Mouse (Mus musculus) neural tube, embryonic 14.5 days (tissue): ENCODE results near the gene Clec3a. TPM values are rescaled to one million over a fixed set of nuclear protein-coding genes. Genes with fewer than 3 reads are reported as not detected.

Experiments
- ATAC-seq: fragments of 200-750 bp; cut with Nextera tagmentation; 2 replicates; pipeline ENCODE4 v1.8.0; 2017; ENCODE audit warnings: low read depth, mild to moderate bottlenecking, moderate TSS enrichment, moderate library complexity
- H3K27ac ChIP-seq: fragments of 300-500 bp; sonication (generic); 2 replicates; pipeline ENCODE4 v1.5.1; 2014; ENCODE audit warnings: low read depth, mild to moderate bottlenecking, control low read depth, low read length, moderate library complexity, mixed read lengths
- H3K27me3 ChIP-seq: fragments of 300-500 bp; sonication (generic); 2 replicates; pipeline ENCODE4 v1.6.1; 2014; ENCODE audit warnings: low read length; ENCODE audit not compliant: control insufficient read depth, insufficient read depth
- H3K36me3 ChIP-seq: fragments of 300-500 bp; sonication (generic); 2 replicates; pipeline ENCODE4 v1.6.1; 2014; ENCODE audit warnings: low read length, mixed read lengths; ENCODE audit not compliant: control insufficient read depth, insufficient read depth
- H3K4me1 ChIP-seq: fragments of 300-500 bp; sonication (generic); 2 replicates; pipeline ENCODE4 v1.6.1; 2014; ENCODE audit warnings: low read length; ENCODE audit not compliant: control insufficient read depth, insufficient read depth
- H3K4me2 ChIP-seq: fragments of 300-500 bp; sonication (generic); 2 replicates; pipeline ENCODE4 v1.6.1; 2014; ENCODE audit warnings: mild to moderate bottlenecking, low read depth, low read length, control low read depth
- H3K4me3 ChIP-seq: fragments of 300-500 bp; sonication (generic); 2 replicates; pipeline ENCODE4 v1.5.1; 2014; ENCODE audit warnings: low read depth, low read length, control low read depth, mixed read lengths
- H3K9ac ChIP-seq: fragments of 300-500 bp; sonication (generic); replicated peaks from 2 replicates; pipeline ENCODE4 v1.6.1; 2014; ENCODE audit warnings: low read depth, mild to moderate bottlenecking, control low read depth, low read length, mixed read lengths
- H3K9me3 ChIP-seq: fragments of 300-500 bp; sonication (generic); 2 replicates; pipeline ENCODE4 v1.6.1; 2016; ENCODE audit warnings: low read length; ENCODE audit not compliant: control insufficient read depth
- WGBS: fragments of 180-500 bp; shearing (Covaris S2); extraction: QIAGEN DNeasy Blood & Tissue Kit; methylation state at CpG from one replicate; pipeline ENCODE4 v1.1.7; 2014; 5-methylcytosine and 5-hydroxymethylcytosine counted together
- polyA plus RNA-seq: library from polyadenylated mRNA; unstranded; fragments of >200 nt; fragmentation: Nextera tagmentation; extraction: Ambion mirVana; gene quantifications from 2 replicates; pipeline ENCODE4 v1.2.1, GENCODE M21; 2014

Gene Clec3a
- polyA plus RNA-seq, 1 experiment from 2014 or later = not detected

GRCm38 (mm10) chr8:114411421-114411820, 6.5 kb upstream of the Clec3a start:
- H3K36me3 ChIP-seq = no peaks in the 10 kb centered on the region
- WGBS = 87% methylated on average over 3 of the region's 3 CpGs

DNA sequence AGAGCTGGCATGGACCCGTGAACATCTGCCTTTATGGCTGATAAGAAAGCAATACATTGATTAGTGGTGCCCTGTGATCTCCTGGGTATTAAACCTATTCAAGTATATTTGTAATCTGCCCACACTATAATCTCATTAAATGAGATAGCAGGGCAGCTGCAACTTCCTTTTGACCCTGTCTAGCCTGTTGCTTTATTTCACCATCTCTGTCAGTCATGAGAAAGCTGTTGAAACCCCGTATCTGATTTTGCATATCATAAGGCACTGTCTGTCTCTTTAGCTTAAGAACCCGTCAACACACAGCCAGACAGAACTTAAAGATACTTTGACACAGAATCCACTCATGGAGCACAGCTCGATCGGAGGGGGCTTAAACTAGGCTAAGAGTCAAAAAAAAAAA, 600 bp downstream of the Clec3a start:
- no peak overlapping the region for H3K9ac ChIP-seq
- no peaks in the 10 kb centered on the region for H3K9me3 ChIP-seq
- H3K36me3 ChIP-seq = no peaks in the 10 kb centered on the region
- no peak overlapping the region for H3K4me3 ChIP-seq
- no peaks in the 10 kb centered on the region for H3K4me1 ChIP-seq
- H3K4me2 ChIP-seq = no peak overlapping the region
- 90% methylated on average over 5 of the region's 5 CpGs for WGBS
- no peaks in the 10 kb centered on the region for H3K27me3 ChIP-seq
- no peak overlapping the region for H3K27ac ChIP-seq
- no peak for ATAC-seq

More at GRCm38 (mm10) chr8:114411421-114411820, 6.5 kb upstream of the Clec3a start:
- Histone ChIP-seq H3K27me3 (no peaks in the 10 kb centered on the region), H3K4me3 (no peak overlapping the region), H3K4me2 (no peak overlapping the region), H3K27ac (no peak overlapping the region), H3K4me1 (no peaks in the 10 kb centered on the region), H3K9ac (no peak overlapping the region), H3K9me3 (no peaks in the 10 kb centered on the region)
- ATAC-seq = no peak

DNA sequence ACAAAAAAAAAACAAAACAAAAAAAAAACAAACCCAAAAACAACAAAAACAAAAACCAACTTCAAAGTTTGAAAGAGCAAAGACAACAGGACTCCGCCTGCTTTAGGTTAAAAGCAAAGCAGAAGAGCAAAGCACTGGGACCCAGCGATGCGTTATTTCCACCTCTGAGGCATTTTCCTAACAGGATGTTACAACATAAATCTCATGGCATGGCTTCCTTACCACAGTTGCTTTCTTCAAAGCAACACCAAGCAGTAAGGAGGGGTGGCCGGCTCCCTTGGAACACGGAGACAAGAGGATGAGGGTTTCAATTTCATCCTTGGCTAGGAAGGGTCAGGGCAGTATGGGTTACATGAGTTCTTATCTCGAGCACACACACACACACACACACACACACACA, 1.0 kb downstream of the Clec3a start:
- WGBS = 71% methylated on average over 6 of the region's 6 CpGs
- Histone ChIP-seq H3K27me3 (no peaks in the 10 kb centered on the region), H3K4me1 (no peaks in the 10 kb centered on the region), H3K9me3 (no peaks in the 10 kb centered on the region), H3K36me3 (no peaks in the 10 kb centered on the region), H3K27ac (no peak overlapping the region), H3K4me2 (no peak overlapping the region), H3K4me3 (no peak overlapping the region), H3K9ac (no peak overlapping the region)
- no peak for ATAC-seq

- Histone ChIP-seq H3K36me3 (no peaks in the 10 kb centered on the region), H3K4me1 (no peaks in the 10 kb centered on the region), H3K27me3 (no peaks in the 10 kb centered on the region), H3K4me3 (no peak overlapping the region), H3K27ac (no peak overlapping the region), H3K4me2 (no peak overlapping the region), H3K9me3 (no peaks in the 10 kb centered on the region), H3K9ac (no peak overlapping the region)
- ATAC-seq = no peak
- WGBS = 79% methylated on average over 4 of the region's 4 CpGs
These were observed 3.7 kb downstream of the Clec3a start for GRCm38 (mm10) chr8:114421544-114421943.

DNA sequence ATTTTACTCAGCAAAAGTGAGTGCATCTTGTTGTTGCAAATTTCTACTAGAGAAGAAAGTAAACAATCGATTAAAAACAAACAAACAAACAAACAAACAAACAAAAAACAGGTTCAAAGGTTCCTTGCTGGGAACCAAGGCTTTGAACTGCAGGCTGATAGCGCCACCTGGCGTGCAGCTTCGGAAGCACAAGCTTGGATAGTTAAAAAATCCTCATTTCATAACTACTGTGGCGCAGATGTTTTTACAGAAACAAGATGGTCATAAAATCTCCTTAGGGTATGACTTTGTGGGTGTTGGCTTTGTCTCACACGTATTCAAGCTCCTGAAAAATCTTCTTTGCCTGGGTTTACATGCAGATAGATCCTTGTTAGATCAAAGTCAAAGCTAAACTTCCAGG, 20.4 kb downstream of the Clec3a start:
- H3K4me1 ChIP-seq = peaks cover 10% of the 10 kb centered on the region
- no peaks in the 10 kb centered on the region for H3K36me3 ChIP-seq
- H3K27ac ChIP-seq = no peak overlapping the region
- no peak overlapping the region for H3K4me3 ChIP-seq
- ATAC-seq = no peak
- no peaks in the 10 kb centered on the region for H3K9me3 ChIP-seq
- H3K27me3 ChIP-seq = no peaks in the 10 kb centered on the region
- H3K4me2 ChIP-seq = no peak overlapping the region
- no peak overlapping the region for H3K9ac ChIP-seq
- 7% methylated on average over 6 of the region's 6 CpGs for WGBS

- peak; percentile 99 for ATAC-seq
- Histone ChIP-seq H3K4me2 (peak within 1 kb of the TSS; percentile 66), H3K36me3 (no peaks in the 10 kb centered on the region), H3K27ac (peak within 1 kb of the TSS; percentile 58), H3K9ac (peak within 1 kb of the TSS; percentile 51), H3K27me3 (no peaks in the 10 kb centered on the region), H3K9me3 (no peaks in the 10 kb centered on the region), H3K4me3 (peak within 1 kb of the TSS; percentile 53), H3K4me1 (peaks cover 10% of the 10 kb centered on the region)
- under 1% methylated on average over 53 of the region's 54 CpGs for WGBS
These were observed 21.7 kb downstream of the Clec3a start, which contains the start of gene Wwox for GRCm38 (mm10) chr8:114439334-114440204. Wwox (plus strand) TSS chr8:114439655.

GRCm38 (mm10) chr8:114440205-114440589, 22.3 kb downstream of the Clec3a start:
- Histone ChIP-seq H3K36me3 (no peaks in the 10 kb centered on the region), H3K27me3 (no peaks in the 10 kb centered on the region), H3K4me2 (peak overlapping the region; percentile 66), H3K9ac (peak overlapping the region; percentile 51), H3K9me3 (no peaks in the 10 kb centered on the region), H3K4me1 (peaks cover 10% of the 10 kb centered on the region), H3K4me3 (peak overlapping the region; percentile 53), H3K27ac (peak overlapping the region; percentile 58; the same call in 1 of the 2 replicates)
- 24% methylated on average over 5 of the region's 5 CpGs for WGBS
- no peak for ATAC-seq

DNA sequence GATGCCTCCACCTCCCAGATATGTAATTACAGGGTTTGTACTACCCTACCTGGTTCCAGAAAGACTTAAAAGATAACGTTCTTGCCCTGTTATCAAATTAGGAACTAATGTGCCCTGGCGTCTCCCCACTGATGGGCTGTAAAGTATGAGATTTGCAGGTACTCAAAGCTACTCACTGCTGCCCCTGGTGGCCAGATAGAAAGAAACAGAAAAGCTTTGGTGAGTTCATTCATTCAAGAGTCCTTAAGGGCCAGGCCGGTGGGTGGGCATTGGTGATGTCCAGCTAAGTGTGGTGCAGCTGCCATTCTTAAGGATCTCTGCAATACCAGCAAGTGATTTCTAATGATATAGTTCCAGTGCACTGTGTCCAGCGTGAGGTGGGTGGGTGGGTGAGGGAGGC, 23.7 kb downstream of the Clec3a start:
- 90% methylated on average over 4 of the region's 4 CpGs for WGBS
- no peak overlapping the region for H3K9ac ChIP-seq
- ATAC-seq = no peak

GRCm38 (mm10) chr8:114446884-114447283, 29.0 kb downstream of the Clec3a start:
- no peak overlapping the region for H3K4me3 ChIP-seq
- no peaks in the 10 kb centered on the region for H3K9me3 ChIP-seq
- no peaks in the 10 kb centered on the region for H3K36me3 ChIP-seq
- no peak overlapping the region for H3K4me2 ChIP-seq
- WGBS = 87% methylated on average over 7 of the region's 7 CpGs
- no peak for ATAC-seq
- H3K9ac ChIP-seq = no peak overlapping the region
- H3K4me1 ChIP-seq = no peaks in the 10 kb centered on the region
- no peaks in the 10 kb centered on the region for H3K27me3 ChIP-seq
- no peak overlapping the region for H3K27ac ChIP-seq

More for the DNA sequence above, 23.7 kb downstream of the Clec3a start:
- Histone ChIP-seq H3K4me2 (no peak overlapping the region), H3K9me3 (no peaks in the 10 kb centered on the region), H3K36me3 (no peaks in the 10 kb centered on the region), H3K4me1 (peaks cover 10% of the 10 kb centered on the region), H3K27ac (no peak overlapping the region), H3K4me3 (no peak overlapping the region), H3K27me3 (no peaks in the 10 kb centered on the region)
